In the genomic region with DNA sequence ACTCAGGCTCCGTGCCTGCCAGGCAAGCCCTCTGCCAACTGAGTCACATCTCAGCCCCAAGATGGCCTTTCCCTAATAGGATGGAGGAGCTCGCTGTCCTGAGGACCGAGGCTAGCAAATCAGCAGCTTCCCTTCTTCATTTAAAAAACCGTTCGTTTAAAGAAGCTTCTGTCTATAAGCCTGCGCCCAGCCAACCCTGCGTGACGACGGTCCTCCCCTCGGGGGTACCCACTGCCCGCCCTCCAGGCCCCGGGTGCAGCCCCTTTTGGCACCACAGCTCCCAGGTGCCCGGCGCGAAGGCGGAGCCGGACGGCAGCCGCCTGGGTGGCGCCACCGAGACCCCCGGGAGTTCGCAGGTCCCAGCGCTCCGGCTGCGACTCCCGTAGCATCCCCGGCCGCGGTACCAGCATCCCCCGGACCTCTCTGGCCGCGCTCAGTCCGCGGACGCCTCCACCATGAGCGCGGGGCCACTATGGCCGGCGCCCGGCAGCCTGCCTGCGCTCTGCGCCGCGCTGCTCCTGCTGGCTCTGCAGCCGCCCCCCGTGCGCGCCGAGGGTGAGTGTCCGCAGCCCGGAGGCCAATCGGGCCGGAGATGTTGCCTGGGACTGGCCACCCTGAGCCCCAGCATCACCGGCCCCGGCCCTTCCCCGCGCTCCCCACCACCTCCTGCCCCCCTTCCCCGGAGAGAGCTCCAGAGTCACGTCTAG, we compare ENCODE assay signal across 8 mouse cellular contexts. TPM values are rescaled to one million over a fixed set of nuclear protein-coding genes. Genes with fewer than 3 reads are reported as not detected.
DNase-seq lines count a peak whose midpoint lies in the region; ATAC-seq and TF ChIP-seq lines count a peak whose summit lies in the region.

A gene (plus strand): TSS at position 51 of the 707 bp plus-strand sequence.

- peaks cover 24% of the 10 kb centered on the region; the same call in 1 of the 2 replicates for H3K27me3 ChIP-seq in kidney, postnatal 0 days (ENCODE audit: insufficient read depth, low read length)
- peaks cover 44% of the 10 kb centered on the region for H3K27me3 ChIP-seq in forebrain, embryonic 12.5 days
- peaks cover 44% of the 10 kb centered on the region for H3K27me3 ChIP-seq in liver, embryonic 15.5 days

- under 1% methylated on average over 60 of the region's 60 CpGs for WGBS in kidney, postnatal 0 days
- under 1% methylated on average over 59 of the region's 60 CpGs for WGBS in forebrain, embryonic 12.5 days
- WGBS in liver, embryonic 15.5 days (ENCODE audit: insufficient replicate concordance), result 2% methylated on average over 60 of the region's 60 CpGs

- DNase-seq in kidney, postnatal 0 days (ENCODE audit: low spot score), result peak; percentile 18
- no peak for DNase-seq in kidney, adult 8-10 months
- no peak for DNase-seq in thymus, postnatal 4 days
- DNase-seq in adrenal gland, postnatal 36 days, result no peak
- no peak for DNase-seq in lung, postnatal 10 days

- H3K4me2 ChIP-seq in kidney, postnatal 0 days (ENCODE audit: low read length), result peak within 1 kb of the TSS; percentile 77
- peak within 1 kb of the TSS; percentile 79 for H3K4me2 ChIP-seq in forebrain, embryonic 12.5 days
- H3K4me2 ChIP-seq in liver, embryonic 15.5 days, result peak within 1 kb of the TSS; percentile 29; the same call in 1 of the 2 replicates

- ATAC-seq in kidney, postnatal 0 days (replicated peaks; ENCODE audit: low FRiP score, low read depth), result no peak
- ATAC-seq in forebrain, embryonic 12.5 days (ENCODE audit: low FRiP score), result peak; percentile 67
- ATAC-seq in liver, embryonic 15.5 days (ENCODE audit: insufficient read depth), result no peak

- peak within 1 kb of the TSS; percentile 39 for H3K4me3 ChIP-seq in kidney, postnatal 0 days (replicated peaks; ENCODE audit: low read depth, low read length)
- peak within 1 kb of the TSS; percentile 23; the same call in 1 of the 2 replicates for H3K4me3 ChIP-seq in bone marrow macrophage, adult 2 months (ENCODE audit: insufficient read depth, low read length)
- H3K4me3 ChIP-seq in forebrain, embryonic 12.5 days (replicated peaks), result peak within 1 kb of the TSS; percentile 55
- H3K4me3 ChIP-seq in liver, embryonic 15.5 days (replicated peaks), result 0 out of 2 replicates have a peak within 1 kb of the TSS, but pooled peaks have one; percentile 7

- no peak for TF ChIP-seq POLR2A in bone marrow macrophage, adult 2 months (IDR thresholded peaks at IDR 0.05; ENCODE audit: borderline replicate concordance, low read depth, low read length)

- no peaks in the 10 kb centered on the region for H3K36me3 ChIP-seq in kidney, postnatal 0 days (ENCODE audit: insufficient read depth, low read length)
- H3K36me3 ChIP-seq in forebrain, embryonic 12.5 days (replicated peaks), result no peaks in the 10 kb centered on the region
- no peaks in the 10 kb centered on the region for H3K36me3 ChIP-seq in liver, embryonic 15.5 days (replicated peaks)

- H3K4me1 ChIP-seq in kidney, postnatal 0 days (replicated peaks; ENCODE audit: insufficient read depth, low read length), result 0 out of 2 replicates have a peak, but pooled peaks cover 4% of the 10 kb centered on the region
- H3K4me1 ChIP-seq in bone marrow macrophage, adult 2 months (ENCODE audit: control insufficient read depth, insufficient read depth, low read length), result no peaks in the 10 kb centered on the region
- peaks cover 9% of the 10 kb centered on the region for H3K4me1 ChIP-seq in forebrain, embryonic 12.5 days
- no peaks in the 10 kb centered on the region for H3K4me1 ChIP-seq in liver, embryonic 15.5 days (replicated peaks)

- no peak within 1 kb of the TSS for H3K9ac ChIP-seq in kidney, postnatal 0 days (ENCODE audit: low read depth, low read length)
- peak within 1 kb of the TSS; percentile 40; the same call in 1 of the 2 replicates for H3K9ac ChIP-seq in forebrain, embryonic 12.5 days
- H3K9ac ChIP-seq in liver, embryonic 15.5 days, result no peak within 1 kb of the TSS

- TF ChIP-seq CTCF in kidney, postnatal 0 days (IDR thresholded peaks at IDR 0.05; ENCODE audit: low read depth), result no peak
- no peak for TF ChIP-seq CTCF in bone marrow macrophage, adult 2 months (IDR thresholded peaks at IDR 0.05; ENCODE audit: low read depth, low read length)

- H3K27ac ChIP-seq in kidney, postnatal 0 days, result no peak within 1 kb of the TSS
- H3K27ac ChIP-seq in bone marrow macrophage, adult 2 months (ENCODE audit: insufficient read depth, low read depth, low read length), result no peak within 1 kb of the TSS
- no peak within 1 kb of the TSS for H3K27ac ChIP-seq in forebrain, embryonic 12.5 days
- no peak within 1 kb of the TSS for H3K27ac ChIP-seq in liver, embryonic 15.5 days (replicated peaks)

- no peaks in the 10 kb centered on the region for H3K9me3 ChIP-seq in kidney, postnatal 0 days (replicated peaks; ENCODE audit: low read length)
- no peaks in the 10 kb centered on the region for H3K9me3 ChIP-seq in forebrain, embryonic 12.5 days
- H3K9me3 ChIP-seq in liver, embryonic 15.5 days (replicated peaks), result no peaks in the 10 kb centered on the region

RNA-seq across cellular contexts. Expression of the gene that starts here (rescaled TPM):
- 0.82 and 0.91 TPM in 2 replicates for polyA plus RNA-seq in kidney, postnatal 0 days (2015; fragmentation: Nextera tagmentation; extraction: Ambion mirVana)
- not detected in 2 replicates for polyA plus RNA-seq in bone marrow macrophage, adult 2 months (2012; ENCODE audit: insufficient read depth, insufficient read length, missing spikeins)
- polyA plus RNA-seq in forebrain, embryonic 12.5 days (2016; fragmentation: Nextera tagmentation; extraction: Ambion mirVana), result 0.32 and 0.51 TPM in 2 replicates
- 0.05 TPM in 1 of 2 replicates, not detected in the other for polyA plus RNA-seq in liver, embryonic 15.5 days (2015; fragmentation: Nextera tagmentation; extraction: Ambion mirVana)
- total RNA-seq in adrenal gland, postnatal 36 days (2021), result under 1 TPM; 0.20 to 0.26 TPM

Comparison
In these comparisons a context has a peak if more than half of its experiments do, and no peak if none do; other contexts are left out.
1. Peak in DNase-seq, H3K4me3 ChIP-seq and H3K4me2 ChIP-seq in kidney, postnatal 0 days; RNA of the gene not detected or under 1 TPM.
2. Peak in ATAC-seq, H3K4me3 ChIP-seq, H3K9ac ChIP-seq and H3K4me2 ChIP-seq in forebrain, embryonic 12.5 days; RNA of the gene not detected or under 1 TPM.
3. H3K4me2 ChIP-seq: peak in every context shown above with its lines; median percentile 79 in forebrain, embryonic 12.5 days; 77 in kidney, postnatal 0 days; 29 in liver, embryonic 15.5 days.